Comparison of ENCODE assay signal across 32 mouse cellular contexts in the genomic region with DNA sequence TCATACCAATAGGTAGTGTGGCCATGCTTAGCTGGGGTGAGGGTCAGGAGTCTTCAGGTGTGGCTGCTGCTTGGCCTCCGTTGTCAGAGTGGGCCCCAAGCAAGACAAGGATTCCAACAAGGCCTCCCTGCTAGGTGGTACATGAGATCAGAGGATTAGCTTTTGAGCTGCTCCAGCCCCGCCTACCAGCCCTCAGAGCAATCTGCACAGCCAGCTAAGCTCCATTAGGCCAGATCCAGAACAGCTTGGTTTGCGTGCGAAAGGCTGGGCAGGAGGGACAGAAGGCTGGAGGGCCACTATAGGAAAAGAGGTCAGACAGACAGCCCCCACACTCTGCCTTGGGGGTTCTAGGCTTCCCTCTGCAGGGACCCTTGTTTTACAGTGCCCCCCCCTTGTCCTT. TPM values are rescaled to one million over a fixed set of nuclear protein-coding genes. Genes with fewer than 3 reads are reported as not detected.
DNase-seq lines count a peak whose midpoint lies in the region; ATAC-seq and TF ChIP-seq lines count a peak whose summit lies in the region.
"Had no signal": no experiment of that assay in that cellular context is flagged by ENCODE, and none has a peak within 500 bp of the region (broad histone marks: within the 10 kb centered on the region; RNA-seq: fewer than 3 reads in every experiment).

No protein-coding gene starts in this region.

- TF ChIP-seq CTCF in midbrain, postnatal 0 days (IDR thresholded peaks at IDR 0.05) = no peak
- no peak for TF ChIP-seq CTCF in stomach, postnatal 0 days (IDR thresholded peaks at IDR 0.05; ENCODE audit: low read depth)

- peaks cover 43% of the 10 kb centered on the region for H3K4me1 ChIP-seq in kidney, embryonic 15.5 days
- H3K4me1 ChIP-seq in midbrain, embryonic 12.5 days = peaks cover 51% of the 10 kb centered on the region
- peaks cover 27% of the 10 kb centered on the region for H3K4me1 ChIP-seq in midbrain, postnatal 0 days (ENCODE audit: insufficient read depth, low read length)
- peaks cover 3% of the 10 kb centered on the region for H3K4me1 ChIP-seq in stomach, postnatal 0 days (replicated peaks; ENCODE audit: control insufficient read depth, insufficient read depth)

- no peak for ATAC-seq in kidney, embryonic 15.5 days (replicated peaks; ENCODE audit: low FRiP score)
- ATAC-seq in midbrain, embryonic 12.5 days (ENCODE audit: low FRiP score, low read depth) = no peak
- no peak for ATAC-seq in midbrain, postnatal 0 days (ENCODE audit: low FRiP score)
- ATAC-seq in stomach, postnatal 0 days (ENCODE audit: low FRiP score, low TSS enrichment) = no peak
- ATAC-seq: CD4-positive, CD25-positive, alpha-beta regulatory T cell, adult 4 months; forebrain, embryonic 14.5 days had no signal

- WGBS in kidney, embryonic 15.5 days = 47% methylated on average over 4 of the region's 4 CpGs
- 13% methylated on average over 4 of the region's 4 CpGs for WGBS in midbrain, embryonic 12.5 days
- whole genome bisulfite sequencing in midbrain, postnatal 0 days = 24% methylated on average over 4 of the region's 4 CpGs
- WGBS in stomach, postnatal 0 days = 45% methylated on average over 4 of the region's 4 CpGs

- H3K27ac ChIP-seq in kidney, embryonic 15.5 days = peak overlapping the region; percentile 55
- 0 out of 2 replicates have a peak overlapping the region, but pooled peaks have one; percentile 42 for H3K27ac ChIP-seq in midbrain, embryonic 12.5 days (replicated peaks)
- no peak overlapping the region for H3K27ac ChIP-seq in midbrain, postnatal 0 days (ENCODE audit: low read depth, low read length)
- H3K27ac ChIP-seq in stomach, postnatal 0 days (replicated peaks) = no peak overlapping the region
- H3K27ac ChIP-seq: embryonic facial prominence, embryonic 12.5 days; embryonic facial prominence, embryonic 15.5 days; heart, adult 2 months; heart, embryonic 10.5 days; heart, embryonic 13.5 days; hindbrain, embryonic 15.5 days had no signal

- H3K36me3 ChIP-seq in kidney, embryonic 15.5 days = no peaks in the 10 kb centered on the region
- no peaks in the 10 kb centered on the region for H3K36me3 ChIP-seq in midbrain, embryonic 12.5 days
- H3K36me3 ChIP-seq in midbrain, postnatal 0 days (ENCODE audit: insufficient read depth, low read length) = no peaks in the 10 kb centered on the region
- no peaks in the 10 kb centered on the region; the same call in 1 of the 2 replicates for H3K36me3 ChIP-seq in stomach, postnatal 0 days (ENCODE audit: control insufficient read depth, insufficient read depth, low read length)
- H3K36me3 ChIP-seq: embryonic facial prominence, embryonic 12.5 days; hindbrain, embryonic 15.5 days had no signal

- H3K4me3 ChIP-seq in kidney, embryonic 15.5 days (replicated peaks) = no peak overlapping the region
- H3K4me3 ChIP-seq in midbrain, embryonic 12.5 days = no peak overlapping the region
- H3K4me3 ChIP-seq in midbrain, postnatal 0 days (ENCODE audit: low read depth, low read length) = no peak overlapping the region
- no peak overlapping the region for H3K4me3 ChIP-seq in stomach, postnatal 0 days (ENCODE audit: low read depth, low read length)
- H3K4me3 ChIP-seq: embryonic facial prominence, embryonic 12.5 days; embryonic facial prominence, embryonic 15.5 days; heart, adult 2 months; heart, embryonic 10.5 days; heart, embryonic 13.5 days; hindbrain, embryonic 15.5 days had no signal

- H3K27me3 ChIP-seq in kidney, embryonic 15.5 days = no peaks in the 10 kb centered on the region
- peaks cover 67% of the 10 kb centered on the region for H3K27me3 ChIP-seq in midbrain, embryonic 12.5 days
- no peaks in the 10 kb centered on the region for H3K27me3 ChIP-seq in midbrain, postnatal 0 days (ENCODE audit: insufficient read depth, low read length)
- no peaks in the 10 kb centered on the region for H3K27me3 ChIP-seq in stomach, postnatal 0 days (ENCODE audit: control insufficient read depth, insufficient read depth, low read length)
- H3K27me3 ChIP-seq: embryonic facial prominence, embryonic 12.5 days; embryonic facial prominence, embryonic 15.5 days; heart, embryonic 13.5 days had no signal

- no peak overlapping the region for H3K9ac ChIP-seq in kidney, embryonic 15.5 days
- H3K9ac ChIP-seq in midbrain, embryonic 12.5 days (replicated peaks) = no peak overlapping the region
- H3K9ac ChIP-seq in midbrain, postnatal 0 days (replicated peaks; ENCODE audit: low read length, poor library complexity, severe bottlenecking) = no peak overlapping the region
- H3K9ac ChIP-seq in stomach, postnatal 0 days (ENCODE audit: low read length) = no peak overlapping the region
- H3K9ac ChIP-seq: embryonic facial prominence, embryonic 12.5 days; embryonic facial prominence, embryonic 15.5 days; heart, embryonic 13.5 days; hindbrain, embryonic 15.5 days had no signal

- no peaks in the 10 kb centered on the region for H3K9me3 ChIP-seq in kidney, embryonic 15.5 days (replicated peaks)
- H3K9me3 ChIP-seq in midbrain, embryonic 12.5 days = no peaks in the 10 kb centered on the region
- no peaks in the 10 kb centered on the region for H3K9me3 ChIP-seq in midbrain, postnatal 0 days (ENCODE audit: low read length)
- H3K9me3 ChIP-seq in stomach, postnatal 0 days (ENCODE audit: control insufficient read depth, low read length) = no peaks in the 10 kb centered on the region
- H3K9me3 ChIP-seq: embryonic facial prominence, embryonic 12.5 days; embryonic facial prominence, embryonic 15.5 days; heart, embryonic 10.5 days; heart, embryonic 13.5 days; hindbrain, embryonic 15.5 days had no signal

- TF ChIP-seq EP300 in stomach, postnatal 0 days (optimal IDR thresholded peaks at IDR 0.05) = no peak

- no peak for DNase-seq in kidney, adult 9 months
- DNase-seq in midbrain, postnatal 0 days (ENCODE audit: low spot score) = no peak
- peak; percentile 65 for DNase-seq in retina, adult 2 months (ENCODE audit: low read depth, low spot score)
- DNase-seq in retina, embryonic 14.5 days (ENCODE audit: low spot score) = peak; percentile 55
- no peak for DNase-seq in stomach, postnatal 0 days (ENCODE audit: low spot score)
- no peak for DNase-seq in gastrocnemius, adult 8-10 months (ENCODE audit: low spot score in 2 of 2)
- DNase-seq: adrenal gland, adult 2 months; adrenal gland, postnatal 14 days; cerebellum, adult 11-12 months; cerebellum, adult 8-10 months; cerebellum, postnatal 25 days; gastrocnemius, postnatal 10 days; gastrocnemius, postnatal 36 days; heart, adult 2 months; heart, postnatal 14 days; heart, postnatal 4 days had no signal

- no peak overlapping the region for H3K4me2 ChIP-seq in kidney, embryonic 15.5 days
- H3K4me2 ChIP-seq in midbrain, embryonic 12.5 days (replicated peaks) = no peak overlapping the region
- no peak overlapping the region for H3K4me2 ChIP-seq in midbrain, postnatal 0 days (ENCODE audit: low read depth, low read length, poor library complexity, severe bottlenecking)
- no peak overlapping the region for H3K4me2 ChIP-seq in stomach, postnatal 0 days (replicated peaks; ENCODE audit: low read depth)
- H3K4me2 ChIP-seq: embryonic facial prominence, embryonic 12.5 days; embryonic facial prominence, embryonic 15.5 days; heart, embryonic 13.5 days; hindbrain, embryonic 15.5 days had no signal

RNA-seq across cellular contexts. Expression of a gene that starts 32.1 kb away (rescaled TPM):
- polyA plus RNA-seq in kidney, embryonic 15.5 days (2015; fragmentation: Nextera tagmentation; extraction: Ambion mirVana) = 2.8 and 3.4 TPM in 2 replicates
- 9.7 and 10.4 TPM in 2 replicates for polyA plus RNA-seq in midbrain, embryonic 12.5 days (2016; fragmentation: Nextera tagmentation; extraction: Ambion mirVana)
- 117 and 164 TPM in 2 replicates for total RNA-seq in midbrain, postnatal 0 days (2014; rRNA removed)
- 7.6 and 9.5 TPM in 2 replicates for polyA plus RNA-seq in midbrain, postnatal 0 days (2015; fragmentation: Nextera tagmentation; extraction: Ambion mirVana)
- 1.5 and 1.7 TPM in 2 replicates for polyA plus RNA-seq in stomach, postnatal 0 days (2015; fragmentation: Nextera tagmentation; extraction: Ambion mirVana)
- total RNA-seq in gastrocnemius, adult 8-10 months (2022) = 1 to 10 TPM in 3 of 4 experiments, under 1 TPM in 1; 0.68 to 1.7 (median 1.6) TPM
- total RNA-seq: granulocyte monocyte progenitor cell, adult 5-6 weeks had no signal
- polyA plus RNA-seq: C2C12; CD4-positive, CD25-positive, alpha-beta regulatory T cell, adult 4 months had no signal

RNA-seq across cellular contexts. Expression of a gene that starts 32.4 kb away (rescaled TPM):
- polyA plus RNA-seq in kidney, embryonic 15.5 days (2015; fragmentation: Nextera tagmentation; extraction: Ambion mirVana) = 0.47 and 1.5 TPM in 2 replicates
- 0.22 and 0.92 TPM in 2 replicates for polyA plus RNA-seq in midbrain, embryonic 12.5 days (2016; fragmentation: Nextera tagmentation; extraction: Ambion mirVana)
- not detected in 2 replicates for total RNA-seq in midbrain, postnatal 0 days (2014; rRNA removed)
- polyA plus RNA-seq in midbrain, postnatal 0 days (2015; fragmentation: Nextera tagmentation; extraction: Ambion mirVana) = 1.0 and 1.2 TPM in 2 replicates
- polyA plus RNA-seq in stomach, postnatal 0 days (2015; fragmentation: Nextera tagmentation; extraction: Ambion mirVana) = 0.16 and 0.27 TPM in 2 replicates
- total RNA-seq in gastrocnemius, adult 8-10 months (2022) = not detected
- total RNA-seq: adrenal gland, adult 2 months; adrenal gland, postnatal 14 days; common myeloid progenitor, adult 5-6 weeks; gastrocnemius, postnatal 10 days; granulocyte monocyte progenitor cell, adult 5-6 weeks; heart, adult 2 months; heart, postnatal 14 days; MEL had no signal
- polyA plus RNA-seq: C2C12; CD4-positive, CD25-positive, alpha-beta regulatory T cell, adult 4 months; forebrain, embryonic 11.5 days had no signal

RNA-seq across cellular contexts. Expression of a gene that starts 35.4 kb away (rescaled TPM):
- 1.9 and 2.2 TPM in 2 replicates for polyA plus RNA-seq in kidney, embryonic 15.5 days (2015; fragmentation: Nextera tagmentation; extraction: Ambion mirVana)
- not detected in 2 replicates for polyA plus RNA-seq in midbrain, embryonic 12.5 days (2016; fragmentation: Nextera tagmentation; extraction: Ambion mirVana)
- total RNA-seq in midbrain, postnatal 0 days (2014; rRNA removed) = 0.28 and 1.8 TPM in 2 replicates
- 0.60 and 1.0 TPM in 2 replicates for polyA plus RNA-seq in midbrain, postnatal 0 days (2015; fragmentation: Nextera tagmentation; extraction: Ambion mirVana)
- polyA plus RNA-seq in stomach, postnatal 0 days (2015; fragmentation: Nextera tagmentation; extraction: Ambion mirVana) = 18.1 and 18.5 TPM in 2 replicates
- 1 to 10 TPM; 1.7 to 5.9 (median 3.9) TPM for total RNA-seq in gastrocnemius, adult 8-10 months (2022)
- total RNA-seq: common myeloid progenitor, adult 5-6 weeks; granulocyte monocyte progenitor cell, adult 5-6 weeks; MEL had no signal
- polyA plus RNA-seq: C2C12; CD4-positive, CD25-positive, alpha-beta regulatory T cell, adult 4 months; embryonic facial prominence, embryonic 12.5 days; forebrain, embryonic 11.5 days; heart, embryonic 10.5 days; heart, embryonic 13.5 days; hindbrain, embryonic 11.5 days had no signal

RNA-seq across cellular contexts. Expression of a gene that starts 52.9 kb away (rescaled TPM):
- polyA plus RNA-seq in kidney, embryonic 15.5 days (2015; fragmentation: Nextera tagmentation; extraction: Ambion mirVana) = not detected in 2 replicates
- polyA plus RNA-seq in midbrain, embryonic 12.5 days (2016; fragmentation: Nextera tagmentation; extraction: Ambion mirVana) = 0.14 and 0.22 TPM in 2 replicates
- 1.9 and 5.2 TPM in 2 replicates for total RNA-seq in midbrain, postnatal 0 days (2014; rRNA removed)
- 2.1 and 2.3 TPM in 2 replicates for polyA plus RNA-seq in midbrain, postnatal 0 days (2015; fragmentation: Nextera tagmentation; extraction: Ambion mirVana)
- polyA plus RNA-seq in stomach, postnatal 0 days (2015; fragmentation: Nextera tagmentation; extraction: Ambion mirVana) = 0.06 TPM in 1 of 2 replicates, not detected in the other
- total RNA-seq in gastrocnemius, adult 8-10 months (2022) = not detected
- total RNA-seq: adrenal gland, postnatal 14 days; adrenal gland, postnatal 4 days; common myeloid progenitor, adult 5-6 weeks; gastrocnemius, postnatal 10 days; gastrocnemius, postnatal 36 days; granulocyte monocyte progenitor cell, adult 5-6 weeks; heart, adult 2 months; MEL had no signal
- polyA plus RNA-seq: C2C12; CD4-positive, CD25-positive, alpha-beta regulatory T cell, adult 4 months had no signal

RNA-seq across cellular contexts. Expression of a gene that starts 56.1 kb away (rescaled TPM):
- polyA plus RNA-seq in kidney, embryonic 15.5 days (2015; fragmentation: Nextera tagmentation; extraction: Ambion mirVana) = 0.18 and 0.44 TPM in 2 replicates
- not detected in 2 replicates for polyA plus RNA-seq in midbrain, embryonic 12.5 days (2016; fragmentation: Nextera tagmentation; extraction: Ambion mirVana)
- not detected in 2 replicates for total RNA-seq in midbrain, postnatal 0 days (2014; rRNA removed)
- not detected in 2 replicates for polyA plus RNA-seq in midbrain, postnatal 0 days (2015; fragmentation: Nextera tagmentation; extraction: Ambion mirVana)
- polyA plus RNA-seq in stomach, postnatal 0 days (2015; fragmentation: Nextera tagmentation; extraction: Ambion mirVana) = 0.62 and 0.75 TPM in 2 replicates
- total RNA-seq in gastrocnemius, adult 8-10 months (2022) = 1 to 10 TPM in 3 of 4 experiments, under 1 TPM in 1; 0.29 to 2.2 (median 1.2) TPM
- total RNA-seq: common myeloid progenitor, adult 5-6 weeks; granulocyte monocyte progenitor cell, adult 5-6 weeks; MEL had no signal
- polyA plus RNA-seq: CD4-positive, CD25-positive, alpha-beta regulatory T cell, adult 4 months; embryonic facial prominence, embryonic 12.5 days; forebrain, embryonic 11.5 days; forebrain, embryonic 14.5 days; heart, embryonic 10.5 days; heart, embryonic 13.5 days; hindbrain, embryonic 11.5 days; hindbrain, embryonic 15.5 days had no signal

Comparison
In these comparisons a context has a peak if more than half of its experiments do, and no peak if none do; other contexts are left out.
1. H3K27ac ChIP-seq: peak in kidney, embryonic 15.5 days (single experiment) and midbrain, embryonic 12.5 days (single experiment); none in midbrain, postnatal 0 days (single experiment) and stomach, postnatal 0 days (single experiment).
2. DNase-seq: peak in retina, adult 2 months (single experiment) and retina, embryonic 14.5 days (single experiment); none in kidney, adult 9 months (single experiment), midbrain, postnatal 0 days (single experiment), stomach, postnatal 0 days (single experiment) and gastrocnemius, adult 8-10 months (0 of 2).